Mouse (Mus musculus): ENCODE measurements around the gene Phka1. TPM values are rescaled to one million over a fixed set of nuclear protein-coding genes. Genes with fewer than 3 reads are reported as not detected.
"Not testable (repeated sequence)": the region's sequence is repeated elsewhere in the genome, so short reads cannot be mapped to it uniquely, and the experiment has no call there.

Phka1 gene
- total RNA-seq (2021), result 10 to 100 TPM; 37.4 to 46.6 TPM
- long read RNA-seq, experiment 1, full-length matches to known transcripts, result 9 of 16 reads
- long read RNA-seq, experiment 1, partial matches to known transcripts, result 5 of 16 reads
- long read RNA-seq, experiment 1, other reads (novel, unspliced or antisense), result 2 of 16 reads
- long read RNA-seq, experiment 2, full-length matches to known transcripts, result 6 of 11 reads
- long read RNA-seq, experiment 2, partial matches to known transcripts, result 4 of 11 reads
- long read RNA-seq, experiment 2, other reads (novel, unspliced or antisense), result 1 of 11 reads

DNA sequence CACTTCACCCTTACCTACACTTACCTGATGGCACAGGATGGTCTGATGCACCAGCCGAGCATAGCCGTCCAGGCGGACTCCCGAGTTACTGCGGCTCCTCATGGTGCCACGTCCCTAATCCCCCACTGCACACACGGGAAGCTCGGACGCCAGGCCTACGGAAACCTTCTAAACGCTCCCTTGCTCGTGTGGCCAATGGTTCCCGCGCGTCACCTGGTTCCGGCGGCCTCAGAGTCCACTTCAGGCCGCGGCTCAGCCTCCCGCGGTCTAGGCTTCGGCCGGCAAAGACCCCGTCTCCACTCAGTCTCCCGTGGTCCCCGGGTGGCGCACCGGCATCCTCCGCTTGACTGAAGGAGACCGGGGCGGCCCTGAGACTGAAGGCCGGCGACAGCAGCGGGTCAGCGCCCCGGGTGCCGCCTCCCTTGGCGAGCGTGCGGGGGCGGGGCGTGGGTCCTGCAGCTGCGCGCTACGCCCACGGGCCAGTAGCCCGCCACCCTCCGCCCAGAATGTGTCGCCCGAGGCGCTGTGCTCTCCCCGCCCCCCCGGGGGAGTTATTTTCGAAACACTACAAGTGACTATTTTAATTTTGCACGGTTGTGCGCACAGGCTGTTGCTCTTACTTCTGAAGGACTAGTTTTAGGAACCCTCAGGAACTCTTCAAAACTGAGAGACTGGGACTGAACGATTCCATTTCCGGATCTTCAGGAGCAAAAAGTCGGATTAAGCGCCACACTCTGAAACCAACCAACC is at the start of gene Phka1:
Phka1 (minus strand) TSS at position 424 of the 750 bp plus-strand sequence.
- peak; percentile 89 to 93 for DNase-seq

DNA sequence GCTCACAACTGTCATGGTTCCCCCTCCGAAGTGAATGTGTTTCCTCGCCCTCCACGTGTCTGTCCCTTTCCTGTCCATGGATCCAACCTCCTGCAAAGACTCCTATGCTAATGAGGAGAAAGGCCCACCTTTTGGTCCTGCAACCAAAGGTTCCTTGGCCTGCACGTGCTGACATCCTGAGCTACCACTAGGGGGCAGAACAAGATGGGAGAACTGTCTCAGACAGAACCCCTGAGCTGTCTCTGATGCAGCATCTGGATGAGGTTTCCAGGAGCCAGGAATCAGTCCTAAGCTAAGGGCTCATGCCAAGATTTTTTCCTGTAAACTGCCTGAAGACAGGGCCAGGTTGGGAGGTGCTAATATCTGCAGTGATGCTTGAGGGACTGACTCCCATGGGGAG is 45.2 kb upstream of the Phka1 start:
- peak; percentile 1 to 51 for DNase-seq

DNA sequence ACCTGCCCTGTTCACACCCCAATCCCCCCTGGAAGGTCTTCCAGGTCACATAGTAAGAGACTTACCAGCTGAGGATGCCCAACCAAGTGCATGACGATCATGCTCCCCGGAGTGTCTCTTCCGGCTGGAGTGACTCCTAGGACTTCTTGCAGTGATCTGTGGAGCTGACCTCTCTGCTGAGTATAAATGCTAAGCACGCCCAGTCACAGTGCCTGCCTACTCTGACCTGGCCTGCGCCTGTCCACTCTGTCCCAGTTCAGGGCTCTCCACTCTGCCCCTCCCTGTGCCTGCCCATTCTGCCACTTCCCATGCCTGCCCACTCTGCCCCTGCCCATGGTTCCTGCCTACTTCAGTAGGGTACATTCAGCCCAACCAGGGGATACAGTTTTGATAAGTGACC is 42.8 kb upstream of the Phka1 start, which contains the start of gene Gm3880:
Gm3880 (minus strand) TSS at position 101 of the 400 bp plus-strand sequence.
- DNase-seq, result not testable (repeated sequence)

DNA sequence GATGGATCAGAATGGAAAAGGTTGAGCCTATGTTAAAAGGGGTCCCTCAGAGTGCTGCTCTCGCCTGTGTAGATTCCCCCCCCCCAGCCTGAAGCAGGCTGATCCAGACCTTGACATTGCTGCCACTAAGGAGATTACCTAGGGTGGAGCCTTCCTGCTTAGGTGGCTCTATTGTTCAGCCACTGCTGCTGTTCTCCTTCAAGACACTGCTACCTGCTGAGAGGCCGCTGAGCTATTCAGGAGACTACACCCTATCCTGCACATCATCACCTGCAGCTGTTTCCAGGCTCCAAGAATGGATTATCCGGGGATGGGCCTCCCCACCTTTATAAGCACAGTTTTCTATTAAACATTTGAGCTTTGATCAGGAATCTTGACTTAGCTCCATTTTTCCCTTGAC is 40.7 kb upstream of the Phka1 start:
- not testable (repeated sequence) for DNase-seq

DNA sequence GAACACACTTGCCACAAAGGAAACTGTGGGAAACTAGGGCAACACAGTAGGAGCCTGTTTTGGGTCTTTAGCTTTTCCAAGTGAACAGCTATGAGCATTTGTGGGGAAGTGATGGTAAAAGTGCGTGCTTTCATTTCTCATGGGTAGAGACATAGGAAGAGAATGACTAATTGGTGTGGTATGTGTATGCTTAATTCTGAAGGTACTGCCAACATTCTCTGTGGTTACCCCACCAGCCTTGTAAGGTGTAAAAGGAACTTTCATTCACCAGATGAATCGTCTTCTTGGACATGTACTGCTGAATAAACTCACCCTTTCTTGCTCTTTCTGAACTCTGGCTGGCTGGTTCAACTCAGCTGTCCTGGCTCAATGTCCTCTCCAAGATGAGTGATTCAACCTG is 22.6 kb upstream of the Phka1 start:
- no peak for DNase-seq

DNA sequence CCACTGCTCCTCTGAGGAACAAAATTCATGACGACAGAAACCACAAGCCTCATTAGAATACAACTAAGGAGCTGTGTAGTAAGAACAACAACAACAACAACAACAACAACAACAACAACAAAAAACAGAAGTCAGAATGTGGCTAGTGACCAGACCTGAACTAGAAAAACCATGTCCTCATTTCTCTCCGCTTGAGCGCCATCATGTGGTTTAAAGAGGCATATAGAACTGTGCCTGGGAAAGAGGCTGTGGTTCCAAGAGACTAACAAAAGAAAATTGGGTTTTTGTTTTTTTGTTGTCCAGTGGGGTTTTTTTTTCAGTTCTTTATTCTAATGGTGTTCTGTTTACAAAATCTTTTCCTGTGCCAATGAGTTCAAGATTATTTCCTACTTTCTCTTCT is 16.7 kb upstream of the Phka1 start:
- DNase-seq, result peak; percentile 16 to 49

DNA sequence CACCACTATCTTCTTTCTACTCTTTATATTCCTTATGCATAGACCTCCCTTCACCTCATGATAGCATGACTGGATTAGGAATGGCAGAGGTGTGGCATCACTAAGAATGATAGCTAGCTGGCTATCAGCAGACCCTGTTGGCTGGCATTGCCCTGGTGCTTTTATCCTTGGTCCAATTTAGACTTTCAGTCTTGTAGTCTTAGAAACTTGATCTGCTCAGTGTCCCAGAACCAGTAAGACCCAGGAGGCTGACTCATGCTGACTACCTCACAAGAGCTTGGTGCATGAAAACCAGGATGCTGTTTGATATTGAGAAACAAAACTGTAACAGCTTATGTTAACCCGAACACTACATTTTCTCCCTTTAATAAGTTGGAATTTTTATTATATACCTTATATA is 1.6 kb upstream of the Phka1 start:
- no peak for DNase-seq

DNA sequence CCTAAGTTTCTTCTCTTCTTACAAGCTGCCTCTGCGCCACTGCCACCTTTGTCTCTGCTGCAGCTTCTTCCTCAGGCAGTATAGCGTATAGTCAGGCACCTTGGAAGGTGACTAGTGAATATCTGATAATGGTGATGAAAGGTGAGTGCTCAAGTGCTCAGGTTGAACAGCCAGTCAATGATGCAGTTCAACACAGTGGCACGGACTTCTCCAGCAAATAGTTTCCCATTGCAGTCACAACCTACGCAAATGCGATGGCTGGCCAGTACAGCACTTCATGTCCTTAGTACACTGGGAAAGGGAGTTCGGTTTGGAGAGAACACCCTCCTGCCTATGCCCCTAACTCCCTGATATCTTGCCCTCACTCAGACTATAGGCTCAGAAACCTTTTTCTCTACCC is 1.1 kb upstream of the Phka1 start:
- peak; percentile 32 to 41 for DNase-seq

DNA sequence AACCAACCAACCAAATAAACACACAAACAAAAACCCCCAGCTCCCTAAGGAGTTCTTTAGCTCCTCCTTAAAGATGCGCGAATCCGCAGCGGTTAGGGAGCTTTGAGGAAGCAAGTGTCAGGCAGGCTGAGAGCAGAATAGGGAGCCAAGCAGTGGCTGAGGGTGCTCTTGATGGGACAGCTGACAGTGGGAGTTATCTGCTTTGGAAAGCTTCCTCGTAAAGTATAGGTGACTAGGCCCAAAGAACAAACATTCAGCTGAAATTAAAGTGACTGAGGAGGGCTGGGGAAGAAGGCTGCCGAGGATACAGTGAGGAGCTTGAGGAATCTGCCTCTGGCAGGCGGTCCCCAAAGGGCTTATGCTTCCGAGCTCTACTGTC is 516 bp upstream of the Phka1 start:
- DNase-seq, result no peak

DNA sequence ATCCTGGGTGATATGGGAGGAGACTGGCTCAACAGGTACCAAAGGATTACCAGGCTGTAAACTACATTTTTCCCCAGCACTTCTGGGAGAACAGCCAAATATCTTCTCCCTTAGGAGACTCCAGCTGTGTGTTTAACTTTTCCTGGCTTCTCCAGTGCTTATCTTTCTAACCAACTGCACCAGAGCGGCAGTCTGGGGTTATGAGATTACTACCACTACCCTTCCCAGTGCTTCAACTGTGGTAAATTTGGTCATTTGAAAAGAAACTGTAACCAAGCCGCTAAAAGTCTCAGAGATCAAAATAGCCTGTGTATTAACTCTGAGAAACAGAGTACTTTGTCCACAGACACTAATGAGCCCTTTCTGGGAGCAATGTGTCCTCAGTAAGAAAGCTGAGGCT is 42.8 kb downstream of the Phka1 start:
- no peak for DNase-seq

DNA sequence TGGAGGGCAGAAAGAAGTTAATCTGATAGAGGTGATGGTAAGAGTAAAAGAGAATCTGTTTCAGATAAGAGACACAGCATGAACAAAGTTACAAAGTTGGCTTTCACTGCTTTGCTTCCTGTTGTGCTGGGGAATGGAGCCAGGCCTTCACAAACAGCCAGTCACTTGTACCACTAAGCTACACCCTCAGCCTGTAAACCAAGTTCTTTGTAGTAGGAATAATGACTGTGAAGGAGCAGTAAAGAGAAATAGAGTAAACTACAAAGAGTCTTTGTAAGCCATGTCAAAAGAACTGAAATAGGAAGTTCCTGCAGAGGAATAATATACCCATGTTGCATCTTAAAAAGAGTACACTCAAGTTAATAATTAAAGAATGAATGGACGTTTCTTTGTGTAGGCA is 55.5 kb downstream of the Phka1 start:
- no peak for DNase-seq

DNA sequence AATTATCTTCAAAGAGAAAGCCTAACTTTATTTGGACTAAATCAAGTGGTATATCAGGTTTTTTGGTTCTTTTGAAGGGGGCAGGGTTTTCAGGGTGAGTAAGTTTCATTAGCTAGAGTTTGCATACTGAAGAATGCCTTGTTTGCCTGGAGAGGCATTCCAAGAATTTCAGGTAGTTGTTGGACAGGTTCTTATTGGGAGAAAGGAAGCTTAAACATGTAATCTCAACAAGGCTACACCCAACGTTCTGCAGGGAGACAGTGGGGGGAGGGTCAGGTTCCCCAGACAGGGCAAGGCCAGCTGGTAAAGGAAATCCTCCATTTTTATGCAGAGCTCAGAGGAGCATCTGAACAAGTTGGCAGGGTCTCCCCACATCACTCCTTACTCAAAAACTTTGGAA is 72.9 kb downstream of the Phka1 start:
- DNase-seq, result no peak

DNA sequence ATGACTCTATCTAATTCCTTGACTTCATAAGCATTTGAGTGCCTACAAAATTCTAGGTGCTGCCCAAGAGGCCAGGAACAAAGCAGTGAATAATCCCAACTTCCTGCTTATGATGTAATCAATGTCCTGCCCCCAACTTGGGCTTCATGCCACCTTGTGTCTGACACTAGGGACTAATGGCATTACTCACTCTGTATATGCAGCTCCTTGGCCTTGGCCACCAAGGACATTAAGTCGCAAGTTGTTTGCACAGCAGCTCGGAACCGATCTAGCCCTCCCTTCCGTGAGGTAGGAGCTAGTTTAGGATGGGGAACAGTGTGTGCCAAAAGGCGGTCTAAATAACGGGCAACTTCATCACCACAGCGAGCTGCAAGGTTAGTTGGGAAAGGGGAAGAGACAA is 87.1 kb downstream of the Phka1 start:
- DNase-seq, result no peak

DNA sequence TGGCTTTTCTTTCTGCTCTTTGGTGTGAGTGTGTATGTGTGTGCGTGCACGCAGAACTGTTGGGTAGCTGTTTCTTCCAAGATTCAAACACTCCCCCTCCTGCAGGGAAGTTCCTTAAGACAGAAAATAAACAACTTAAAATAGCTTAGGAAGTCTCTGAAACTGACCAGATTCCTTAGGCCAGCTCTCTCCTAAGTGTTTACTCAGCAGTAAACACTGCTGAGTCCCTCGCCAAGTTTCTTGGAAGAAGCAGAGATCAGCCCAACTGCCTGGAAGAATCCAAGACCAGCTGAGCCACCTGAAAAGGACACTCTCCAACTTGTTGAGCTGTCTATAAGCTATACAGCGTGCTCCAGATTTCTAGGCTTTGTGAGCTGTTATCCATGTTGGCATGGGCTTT is 134.8 kb downstream of the Phka1 start:
- no peak for DNase-seq

DNA sequence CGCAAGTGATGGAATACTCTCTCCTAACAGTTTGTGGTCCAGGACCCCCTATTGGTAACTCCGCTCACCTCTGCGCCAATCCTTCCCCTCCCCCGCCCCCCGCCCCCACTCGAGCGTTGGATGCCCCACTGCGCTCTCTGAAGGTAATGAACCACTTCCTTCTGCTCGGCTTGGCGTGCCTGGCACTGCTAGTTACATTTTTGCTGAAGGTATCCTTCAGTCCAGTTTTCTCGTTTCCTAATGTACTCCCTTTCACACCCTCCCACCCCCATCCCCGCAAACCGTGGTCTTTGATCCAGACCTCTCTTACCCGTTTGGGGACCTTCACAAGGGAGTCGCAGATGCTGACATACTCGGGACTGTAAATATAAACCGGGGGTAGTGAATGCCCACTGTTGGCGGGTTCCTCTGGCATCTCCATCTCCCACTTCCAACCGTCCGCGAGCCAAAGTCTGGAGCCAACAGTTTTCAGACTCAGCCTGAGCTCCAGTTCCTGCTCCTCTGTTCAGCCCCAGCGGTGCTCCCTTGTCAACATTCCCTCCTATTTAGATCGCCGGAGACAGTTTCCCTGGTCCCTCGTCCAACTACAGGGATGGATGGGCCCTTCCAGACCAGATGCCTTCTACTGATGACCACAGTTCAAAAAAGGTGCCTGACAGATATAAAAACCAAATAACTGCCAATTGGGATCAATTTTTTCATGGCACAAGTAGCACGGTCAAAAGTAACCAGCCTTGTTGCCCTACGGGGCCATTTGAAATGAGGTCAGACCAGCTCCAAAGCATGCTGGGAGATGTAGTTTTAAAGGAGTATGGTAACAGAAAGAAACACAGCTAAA is 139.2 kb downstream of the Phka1 start, which contains the start of gene Hdac8:
Hdac8 (minus strand) TSS at position 716 of the 838 bp plus-strand sequence.
- DNase-seq, result peak; percentile 61 to 64

DNA sequence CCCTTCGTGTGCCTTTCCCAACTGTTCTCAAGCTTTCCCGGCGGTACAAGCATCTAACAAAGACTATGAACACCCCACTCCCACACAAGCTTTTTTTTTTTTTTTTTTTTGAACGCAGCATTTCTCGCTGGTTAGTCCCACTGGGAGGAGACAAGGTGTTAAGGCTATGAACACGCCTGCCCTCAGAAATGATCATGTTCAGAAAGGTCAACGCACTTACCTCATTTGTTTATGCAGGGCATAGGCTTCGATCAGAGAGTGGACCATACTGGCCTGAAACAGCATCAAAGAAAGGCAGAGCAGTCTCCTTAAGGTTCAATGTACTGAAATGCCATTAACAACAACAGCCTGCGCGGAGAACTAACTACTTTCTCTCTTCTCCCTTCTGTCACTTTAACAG is 139.9 kb downstream of the Phka1 start:
- no peak for DNase-seq

DNA sequence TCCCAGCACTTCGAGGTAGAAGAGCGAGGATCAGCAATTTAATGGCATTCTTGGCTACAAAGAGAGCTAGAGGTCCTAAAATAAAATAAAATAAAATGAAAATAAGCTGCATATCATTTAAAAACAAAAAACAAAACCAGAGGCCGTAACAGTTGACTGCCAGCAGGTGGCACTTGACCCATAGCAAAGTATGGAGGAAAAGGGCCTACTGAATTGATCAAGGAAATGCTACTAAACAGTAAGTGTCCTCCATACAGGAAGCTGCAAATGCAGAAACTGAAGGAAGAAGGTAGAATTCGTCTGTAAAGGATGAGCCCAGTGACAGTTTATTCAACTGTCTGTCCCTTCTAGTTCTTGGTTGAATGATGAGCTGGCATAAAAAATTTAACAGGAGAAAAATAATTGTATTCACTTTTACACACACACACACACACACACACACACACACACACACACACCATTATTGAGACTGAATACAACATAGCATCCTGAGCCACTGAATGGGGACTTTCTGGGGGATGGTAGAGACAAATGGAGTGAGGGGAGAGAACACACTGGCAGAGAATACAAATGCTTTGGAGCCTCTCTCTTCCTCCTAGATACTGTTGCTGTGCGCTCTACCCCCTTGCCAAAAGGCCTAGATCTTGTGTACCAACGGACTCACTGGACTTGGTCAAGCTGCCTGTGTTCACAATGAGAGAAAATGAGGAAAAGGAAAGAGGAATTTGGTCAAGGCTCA is 149.9 kb downstream of the Phka1 start:
- DNase-seq, result no peak

DNA sequence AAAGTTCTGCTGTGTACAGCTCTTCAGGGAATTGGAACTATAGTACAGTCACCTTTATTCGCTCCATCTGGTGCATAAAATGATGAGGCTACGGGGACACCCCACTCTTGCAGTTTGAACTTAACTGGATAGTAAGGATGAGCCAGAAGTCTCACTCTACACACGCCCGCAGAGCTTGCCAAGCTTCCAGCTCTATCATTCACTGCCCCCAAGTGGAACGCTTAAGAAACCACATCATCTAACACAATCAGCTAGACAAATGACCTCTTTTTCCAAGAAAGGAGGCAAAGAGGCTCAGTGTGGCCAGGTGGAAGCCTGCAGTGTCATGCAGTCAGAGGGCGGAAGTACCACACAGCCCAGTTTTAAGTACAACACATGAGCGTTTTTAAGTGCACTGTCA is 158.5 kb downstream of the Phka1 start:
- no peak for DNase-seq

DNA sequence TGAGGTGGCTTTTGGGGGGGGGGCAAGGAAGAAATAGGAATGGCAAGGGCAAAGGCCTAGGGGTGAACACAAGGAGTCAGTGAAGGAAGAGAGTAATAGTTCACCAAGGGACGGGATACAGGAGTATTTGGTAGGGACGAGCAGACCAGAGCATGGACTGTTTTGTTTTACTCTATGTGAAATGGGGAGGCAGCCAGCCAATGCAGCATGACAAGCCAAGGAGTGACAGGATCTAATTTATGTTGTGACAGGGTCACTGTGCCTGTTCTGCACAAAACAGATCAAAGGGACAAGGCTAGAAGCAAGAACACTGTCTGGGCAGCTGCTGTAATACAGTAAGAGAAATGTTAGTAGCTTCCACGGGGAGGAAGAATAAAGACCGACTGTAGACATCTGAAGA is 164.4 kb downstream of the Phka1 start:
- DNase-seq, result no peak

DNA sequence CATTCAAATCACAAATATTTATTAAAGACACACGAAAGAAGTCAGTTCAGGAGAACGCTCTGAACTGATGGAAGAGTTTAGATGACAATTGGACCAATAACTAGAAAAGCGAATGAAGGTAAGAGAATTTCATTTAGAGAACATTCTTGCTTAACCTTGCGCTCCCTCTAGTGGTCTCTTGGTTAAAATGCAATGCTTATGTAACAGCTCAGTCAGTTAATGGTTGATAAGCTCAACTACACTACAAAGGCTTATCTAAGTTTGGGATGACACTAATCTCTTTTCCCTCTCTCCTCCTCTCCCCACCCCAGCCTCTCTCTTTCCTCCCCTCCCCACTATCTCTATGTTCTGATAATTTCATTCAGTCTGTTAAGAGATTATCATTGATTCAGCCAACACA is 165.1 kb downstream of the Phka1 start:
- peak; percentile 23 to 42 for DNase-seq

DNA sequence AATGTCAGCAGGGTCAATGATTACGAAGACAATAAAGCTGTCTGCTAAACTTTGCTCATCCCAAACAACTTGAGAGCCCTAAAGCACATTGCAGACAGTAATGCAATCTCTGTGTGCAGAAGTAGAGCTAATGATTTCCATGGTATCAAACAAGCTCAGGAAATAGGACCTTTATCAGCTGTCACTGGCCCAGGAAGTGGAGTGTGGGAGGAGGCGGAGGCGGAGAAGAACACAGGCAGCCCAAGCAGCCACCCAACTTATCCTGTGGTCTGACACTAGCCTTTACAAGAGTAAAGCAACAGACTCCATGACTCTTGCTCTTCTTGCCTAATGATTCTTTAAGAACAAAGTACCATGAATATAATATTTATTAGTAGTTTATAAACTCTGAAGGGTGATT is 165.6 kb downstream of the Phka1 start:
- peak in 1 of 2 experiments; percentile 2 for DNase-seq

DNA sequence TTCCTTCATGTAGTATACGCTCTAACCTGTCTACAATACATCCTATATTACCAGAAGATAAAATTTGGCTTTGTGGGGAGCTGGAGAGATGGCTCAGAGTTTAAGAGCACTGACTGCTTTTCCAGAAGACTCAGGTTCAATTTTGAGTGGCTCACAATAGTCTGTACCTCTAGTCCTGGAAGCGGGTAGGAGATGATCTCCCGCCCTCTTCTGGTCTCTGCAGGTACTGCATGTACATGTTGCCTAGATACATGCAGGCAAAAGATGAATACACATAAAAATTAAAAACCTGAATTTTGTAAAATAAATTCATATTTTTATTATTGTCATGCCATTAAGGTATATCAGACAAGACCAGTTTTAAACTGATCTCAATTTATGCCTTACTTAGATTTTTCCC is 167.3 kb downstream of the Phka1 start:
- DNase-seq, result peak; percentile 42 to 85
